Mouse (Mus musculus) lung, postnatal 0 days (tissue): ENCODE measurements around the gene Tbx19. TPM values are rescaled to one million over a fixed set of nuclear protein-coding genes. Genes with fewer than 3 reads are reported as not detected.

Source experiments
- ATAC-seq: fragments of 200-750 bp; cut with Nextera tagmentation; 2 replicates; pipeline ENCODE4 v1.8.0; 2017; ENCODE audit warnings: moderate library complexity
- DNase-seq: peaks from one replicate; pipeline ENCODE4 v3.0.0-alpha.2; 2016; ENCODE audit warnings: low spot score
- H3K27ac ChIP-seq: fragments of 300-500 bp; sonication (generic); 2 replicates; pipeline ENCODE4 v1.5.1; 2014; ENCODE audit warnings: antibody characterized with exemption, mild to moderate bottlenecking, low read length, mixed read lengths
- H3K27me3 ChIP-seq: fragments of 300-500 bp; sonication (generic); replicated peaks from 2 replicates; pipeline ENCODE4 v1.6.1; 2014; ENCODE audit warnings: low read length, mixed read lengths; ENCODE audit not compliant: insufficient read depth
- H3K36me3 ChIP-seq: fragments of 300-500 bp; sonication (generic); 2 replicates; pipeline ENCODE4 v1.6.1; 2014; ENCODE audit warnings: low read length, mixed read lengths; ENCODE audit not compliant: insufficient read depth
- H3K4me1 ChIP-seq: fragments of 300-500 bp; sonication (generic); 2 replicates; pipeline ENCODE4 v1.6.1; 2014; ENCODE audit warnings: antibody characterized with exemption, low read depth, low read length, mixed read lengths; ENCODE audit not compliant: insufficient read depth
- H3K4me2 ChIP-seq: fragments of 300-500 bp; sonication (generic); replicated peaks from 2 replicates; pipeline ENCODE4 v1.6.1; 2014; ENCODE audit warnings: low read depth, mild to moderate bottlenecking, low read length, moderate library complexity, mixed read lengths
- H3K4me3 ChIP-seq: fragments of 300-500 bp; sonication (generic); 2 replicates; pipeline ENCODE4 v1.5.1; 2014; ENCODE audit warnings: low read depth, low read length
- H3K9ac ChIP-seq: fragments of 300-500 bp; sonication (generic); replicated peaks from 2 replicates; pipeline ENCODE4 v1.6.1; 2014; ENCODE audit warnings: low read depth, mild to moderate bottlenecking
- H3K9me3 ChIP-seq: fragments of 300-500 bp; sonication (generic); 2 replicates; pipeline ENCODE4 v1.6.1; 2016; ENCODE audit warnings: low read length, mixed read lengths
- CTCF ChIP-seq: IDR thresholded peaks from 2 replicates; pipeline ENCODE4 v1.5.1; 2016; ENCODE audit warnings: antibody characterized with exemption, mild to moderate bottlenecking
- EP300 ChIP-seq: IDR thresholded peaks from 2 replicates; pipeline ENCODE4 v1.6.1; 2016; ENCODE audit warnings: antibody characterized with exemption, mild to moderate bottlenecking, control low read depth
- WGBS: fragments of 180-500 bp; shearing (Covaris S2); extraction: QIAGEN DNeasy Blood & Tissue Kit; methylation state at CpG from one replicate; pipeline ENCODE4 v1.1.7; 2014; 5-methylcytosine and 5-hydroxymethylcytosine counted together
- polyA plus RNA-seq: library from polyadenylated mRNA; unstranded; fragments of >200 nt; fragmentation: Nextera tagmentation; extraction: Ambion mirVana; gene quantifications from 2 replicates; pipeline ENCODE4 v1.2.1, GENCODE M21; 2015

Tbx19 gene
- polyA plus RNA-seq, 1 experiment from 2014 or later, result not detected

DNA sequence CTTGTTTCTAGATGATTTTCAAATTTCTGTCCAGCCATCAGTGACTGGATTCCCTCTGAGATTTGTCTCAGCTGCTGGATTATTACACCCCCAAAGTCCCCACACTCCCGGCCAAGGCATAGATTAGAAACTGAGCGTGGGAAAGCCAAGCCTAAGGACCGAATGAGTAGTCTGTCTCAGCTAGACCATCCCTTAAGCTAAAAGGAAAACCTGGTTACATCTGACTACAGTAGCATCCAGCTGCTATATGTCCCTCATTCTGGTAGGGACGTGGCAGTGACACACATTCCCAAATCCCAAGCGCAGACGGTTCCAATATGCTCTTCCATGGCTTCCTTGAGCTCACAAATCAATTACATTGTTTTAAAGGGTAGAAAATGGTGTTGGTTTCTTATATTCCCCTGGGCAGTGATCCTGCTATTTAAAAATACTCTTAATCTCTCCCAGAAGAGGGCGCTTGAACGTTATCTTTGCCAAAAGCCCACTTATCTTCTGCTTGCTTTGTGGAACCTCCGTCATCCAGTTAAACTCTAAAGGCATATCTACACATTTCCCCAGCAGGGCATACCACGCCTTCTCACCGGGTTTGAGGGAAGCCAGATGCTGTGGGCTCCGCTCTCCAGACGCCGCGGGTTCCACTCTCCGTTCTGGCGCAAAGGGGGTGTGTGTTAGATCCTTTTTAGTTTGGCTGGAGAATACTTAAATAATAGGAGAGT lies 46.0 kb downstream of the Tbx19 start:
- H3K9ac ChIP-seq, result no peak overlapping the region
- DNase-seq, result peak; percentile 85
- no peak overlapping the region for H3K27ac ChIP-seq
- H3K36me3 ChIP-seq, result no peaks in the 10 kb centered on the region
- 0 out of 2 replicates have a peak overlapping the region, but pooled peaks have one; percentile 23 for H3K4me2 ChIP-seq
- ATAC-seq, result peak; percentile 71
- H3K4me3 ChIP-seq, result no peak overlapping the region
- H3K4me1 ChIP-seq, result no peaks in the 10 kb centered on the region
- no peaks in the 10 kb centered on the region for H3K27me3 ChIP-seq
- WGBS, result 17% methylated on average over 17 of the region's 17 CpGs
- TF ChIP-seq EP300, result no peak
- TF ChIP-seq CTCF, result peak; percentile 66
- H3K9me3 ChIP-seq, result no peaks in the 10 kb centered on the region

- H3K27ac ChIP-seq, result no peak overlapping the region
Measured at GRCm38 (mm10) chr1:165113700-165114099, 46.9 kb downstream of the Tbx19 start.

DNA sequence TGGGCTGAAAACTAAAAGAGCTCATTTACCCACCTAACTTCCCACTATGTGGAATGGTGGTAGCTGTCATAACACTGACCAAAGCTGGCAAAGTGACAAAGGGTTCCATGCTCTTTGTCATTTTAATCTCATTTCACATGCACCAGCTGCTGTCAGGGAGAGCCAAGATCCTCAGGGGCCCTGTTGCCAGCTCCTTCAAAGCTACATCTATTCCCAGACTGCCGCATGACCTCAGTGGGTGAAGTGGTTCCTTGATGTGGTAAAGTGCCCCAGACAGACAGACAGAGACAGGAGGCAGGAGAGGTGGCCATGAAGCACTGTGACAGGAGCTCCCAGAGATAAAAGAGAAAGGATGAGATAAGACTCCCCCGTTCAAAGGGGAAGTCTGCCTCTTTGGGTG lies 49.9 kb downstream of the Tbx19 start:
- Histone ChIP-seq H3K27ac (no peak overlapping the region), H3K4me2 (no peak overlapping the region), H3K4me1 (no peaks in the 10 kb centered on the region), H3K4me3 (no peak overlapping the region), H3K9me3 (no peaks in the 10 kb centered on the region), H3K36me3 (no peaks in the 10 kb centered on the region), H3K27me3 (no peaks in the 10 kb centered on the region), H3K9ac (no peak overlapping the region)
- ATAC-seq (no peak), DNase-seq (no peak)
- TF ChIP-seq EP300 (no peak), CTCF (no peak)
- 8% methylated on average over 2 of the region's 2 CpGs for WGBS

More at GRCm38 (mm10) chr1:165113700-165114099, 46.9 kb downstream of the Tbx19 start:
- Histone ChIP-seq H3K4me2 (no peak overlapping the region), H3K27me3 (no peaks in the 10 kb centered on the region), H3K36me3 (no peaks in the 10 kb centered on the region), H3K4me3 (no peak overlapping the region), H3K9me3 (no peaks in the 10 kb centered on the region), H3K9ac (no peak overlapping the region), H3K4me1 (no peaks in the 10 kb centered on the region)
- TF ChIP-seq CTCF (no peak), EP300 (no peak)
- no peak for ATAC-seq
- 37% methylated on average over 11 of the region's 11 CpGs for WGBS
- no peak for DNase-seq

DNA sequence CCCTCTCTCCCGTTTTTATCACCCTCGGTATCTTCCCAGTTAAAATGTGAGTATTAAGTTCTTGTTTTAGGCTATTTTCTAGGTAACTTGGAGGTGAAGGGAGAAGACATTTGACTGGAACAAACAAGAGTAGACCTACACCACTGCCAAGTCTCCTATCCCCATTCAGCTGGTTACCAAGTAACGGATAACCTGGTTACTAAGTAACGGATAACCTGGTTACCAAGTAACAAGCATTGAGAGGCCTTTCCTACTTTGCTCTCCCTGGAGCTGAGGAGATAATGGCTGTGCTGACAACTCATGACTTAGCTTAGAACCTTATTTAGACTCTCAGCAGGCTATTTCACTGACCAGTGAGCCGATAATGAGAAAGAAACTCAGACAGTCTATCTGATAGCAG lies 51.4 kb downstream of the Tbx19 start:
- H3K4me3 ChIP-seq, result no peak overlapping the region
- no peaks in the 10 kb centered on the region for H3K9me3 ChIP-seq
- DNase-seq (no peak), ATAC-seq (no peak)
- no peak overlapping the region for H3K9ac ChIP-seq
- no peaks in the 10 kb centered on the region for H3K4me1 ChIP-seq
- H3K36me3 ChIP-seq, result no peaks in the 10 kb centered on the region
- H3K27ac ChIP-seq, result no peak overlapping the region
- H3K27me3 ChIP-seq, result no peaks in the 10 kb centered on the region
- WGBS, result 45% methylated on average over 5 of the region's 5 CpGs
- no peak for TF ChIP-seq CTCF
- TF ChIP-seq EP300, result no peak
- H3K4me2 ChIP-seq, result no peak overlapping the region

DNA sequence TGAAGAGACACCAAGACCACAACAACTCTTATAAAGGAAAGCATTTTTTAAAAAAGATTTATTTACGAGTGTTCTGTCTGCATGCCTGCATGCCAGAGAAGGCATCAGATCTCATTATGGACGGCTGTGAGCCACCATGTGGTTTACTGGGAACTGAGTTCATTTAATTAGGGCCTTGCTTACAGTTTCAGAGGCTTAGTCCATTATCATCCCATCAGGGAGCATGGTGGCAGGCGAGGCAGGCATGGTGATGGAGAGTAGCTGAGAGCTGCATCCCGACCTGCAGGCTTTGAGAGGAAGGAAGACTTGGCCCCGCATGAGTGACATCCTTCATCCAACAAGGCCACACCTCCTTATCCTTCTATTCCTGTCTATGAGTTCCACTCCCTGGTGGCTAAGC lies 52.1 kb downstream of the Tbx19 start:
- no peak for ATAC-seq
- DNase-seq, result no peak
- H3K4me2 ChIP-seq, result no peak overlapping the region
- H3K9ac ChIP-seq, result no peak overlapping the region
- no peak overlapping the region for H3K4me3 ChIP-seq
- H3K27ac ChIP-seq, result no peak overlapping the region
- no peaks in the 10 kb centered on the region for H3K27me3 ChIP-seq
- no peaks in the 10 kb centered on the region for H3K9me3 ChIP-seq
- WGBS, result 68% methylated on average over 5 of the region's 5 CpGs
- no peaks in the 10 kb centered on the region for H3K4me1 ChIP-seq
- no peaks in the 10 kb centered on the region for H3K36me3 ChIP-seq
- TF ChIP-seq CTCF (no peak), EP300 (no peak)

- no peak for ATAC-seq
- no peak for TF ChIP-seq CTCF
- no peak for TF ChIP-seq EP300
- WGBS, result 85% methylated on average over 2 of the region's 2 CpGs
Measured at GRCm38 (mm10) chr1:165106011-165106385, 54.6 kb downstream of the Tbx19 start.

More at GRCm38 (mm10) chr1:165106011-165106385, 54.6 kb downstream of the Tbx19 start:
- no peaks in the 10 kb centered on the region for H3K9me3 ChIP-seq
- H3K4me3 ChIP-seq, result no peak overlapping the region
- no peak for DNase-seq
- H3K27ac ChIP-seq, result no peak overlapping the region
- no peak overlapping the region for H3K9ac ChIP-seq
- H3K27me3 ChIP-seq, result no peaks in the 10 kb centered on the region
- no peaks in the 10 kb centered on the region for H3K36me3 ChIP-seq
- no peaks in the 10 kb centered on the region for H3K4me1 ChIP-seq
- no peak overlapping the region for H3K4me2 ChIP-seq
